Mouse (Mus musculus) heart, adult 2 months (tissue): ENCODE data around the gene Ano2. TPM values are rescaled to one million over a fixed set of nuclear protein-coding genes. Genes with fewer than 3 reads are reported as not detected.

Experiments
- DNase-seq, 2 experiments: peaks; one replicate each; pipeline ENCODE4 v3.0.0; 2021
- H3K27ac ChIP-seq: fragments of 200-600 bp; 2 replicates; pipeline ENCODE4 v1.8.1; 2022
- H3K27me3 ChIP-seq: fragments of 200-500 bp; 2 replicates; pipeline ENCODE4 v1.6.1; 2012; ENCODE audit warnings: mild to moderate bottlenecking, low read length, inconsistent platforms, mixed read lengths; ENCODE audit not compliant: control insufficient read depth, insufficient read depth
- H3K36me3 ChIP-seq: fragments of 200-500 bp; 2 replicates; pipeline ENCODE4 v1.6.1; 2012; ENCODE audit warnings: low read length, inconsistent platforms; ENCODE audit not compliant: control insufficient read depth, insufficient read depth
- H3K4me1 ChIP-seq: fragments of 200-500 bp; 2 replicates; pipeline ENCODE4 v1.6.1; 2011; ENCODE audit warnings: low read length; ENCODE audit not compliant: control insufficient read depth, insufficient read depth
- H3K4me3 ChIP-seq: fragments of 200-600 bp; 2 replicates; pipeline ENCODE4 v1.8.1; 2022
- H3K79me2 ChIP-seq: fragments of 200-500 bp; replicated peaks from 2 replicates; pipeline ENCODE4 v1.6.1; 2012; ENCODE audit warnings: mild to moderate bottlenecking, inconsistent platforms, low read length, moderate library complexity, mixed read lengths; ENCODE audit not compliant: control insufficient read depth, insufficient read depth
- H3K9ac ChIP-seq: fragments of 200-500 bp; 2 replicates; pipeline ENCODE4 v1.6.1; 2012; ENCODE audit warnings: low read depth, mild to moderate bottlenecking, control low read depth, inconsistent platforms, low read length, mixed read lengths
- CTCF ChIP-seq: fragments of 200-600 bp; IDR thresholded peaks from 2 replicates; pipeline ENCODE4 v1.8.1; 2022; ENCODE audit warnings: antibody characterized with exemption, mild to moderate bottlenecking, moderate library complexity
- EP300 ChIP-seq: fragments of 200-500 bp; IDR thresholded peaks from 2 replicates; pipeline ENCODE4 v1.6.1; 2011; ENCODE audit warnings: low read depth, low read length, control low read depth; ENCODE audit not compliant: insufficient read depth
- POLR2A ChIP-seq: fragments of 200-500 bp; IDR thresholded peaks from 2 replicates; pipeline ENCODE4 v1.6.1; 2011; ENCODE audit warnings: mild to moderate bottlenecking, low read depth, low read length, control low read depth; ENCODE audit not compliant: insufficient read depth
- WGBS: fragments of 180-500 bp; shearing (Covaris S2); methylation state at CpG from one replicate; pipeline ENCODE4 v1.1.7; 2018; 5-methylcytosine and 5-hydroxymethylcytosine counted together
- intact Hi-C: fragments of 180-260 bp; cut with DNase I; formaldehyde crosslinking; loops from one replicate; pipeline ENCODE4 v1.15.1; 2025
- polyA plus RNA-seq: library from polyadenylated mRNA; depleted of rRNA; stranded (reverse); fragments of >200 nt; gene quantifications from 2 replicates; pipeline ENCODE4 v1.2.3, GENCODE M21; 2012
- total RNA-seq, 2 experiments: library from RNA; stranded (reverse); gene quantifications; 2 replicates each; pipeline ENCODE4 v1.2.3; 2021

Gene Ano2
- total and polyA plus RNA-seq, 3 experiments: 0.08 to 0.30 TPM; not detected in 1

- no peak overlapping the region for H3K9ac ChIP-seq
These were observed 311.6 kb downstream of the Ano2 start for GRCm38 (mm10) chr6:126001797-126002196.

GRCm38 (mm10) chr6:126003002-126003742, 313.0 kb downstream of the Ano2 start:
- intact Hi-C loops: no loop called here
- peak in 1 of 2 experiments; percentile 5 for DNase-seq
- WGBS: 44% methylated on average over 4 of the region's 4 CpGs
- H3K4me1 ChIP-seq: peaks cover under 1% of the 10 kb centered on the region; the same call in 1 of the 2 replicates
- H3K27me3 ChIP-seq: no peaks in the 10 kb centered on the region
- H3K4me3 ChIP-seq: no peak overlapping the region
- H3K9ac ChIP-seq: no peak overlapping the region
- TF ChIP-seq POLR2A (no peak), CTCF (no peak)
- no peak overlapping the region for H3K27ac ChIP-seq
- H3K36me3 ChIP-seq: no peaks in the 10 kb centered on the region
- no peaks in the 10 kb centered on the region for H3K79me2 ChIP-seq

More at GRCm38 (mm10) chr6:126001797-126002196, 311.6 kb downstream of the Ano2 start:
- no peak overlapping the region for H3K27ac ChIP-seq
- intact Hi-C loops: no loop called here
- WGBS: 39% methylated on average over 2 of the region's 2 CpGs
- H3K4me3 ChIP-seq: no peak overlapping the region
- no peaks in the 10 kb centered on the region for H3K27me3 ChIP-seq
- no peaks in the 10 kb centered on the region for H3K36me3 ChIP-seq
- no peak for TF ChIP-seq EP300
- TF ChIP-seq CTCF: no peak
- TF ChIP-seq POLR2A: no peak
- H3K79me2 ChIP-seq: no peaks in the 10 kb centered on the region
- no peak for DNase-seq
- no peaks in the 10 kb centered on the region; the same call in 1 of the 2 replicates for H3K4me1 ChIP-seq

GRCm38 (mm10) chr6:126006647-126007046, 316.4 kb downstream of the Ano2 start:
- Histone ChIP-seq H3K27ac (no peak overlapping the region), H3K4me1 (peaks cover 9% of the 10 kb centered on the region), H3K36me3 (peaks cover 2% of the 10 kb centered on the region), H3K27me3 (no peaks in the 10 kb centered on the region), H3K9ac (no peak overlapping the region), H3K4me3 (no peak overlapping the region), H3K79me2 (no peaks in the 10 kb centered on the region)
- TF ChIP-seq CTCF: no peak
- TF ChIP-seq POLR2A: no peak
- TF ChIP-seq EP300: no peak
- DNase-seq: no peak
- 80% methylated on average over 6 of the region's 6 CpGs for WGBS
- intact Hi-C loops: no loop called here

GRCm38 (mm10) chr6:126009083-126009482, 318.9 kb downstream of the Ano2 start:
- H3K9ac ChIP-seq: no peak overlapping the region
- H3K27ac ChIP-seq: peak overlapping the region; percentile 71
- no peaks in the 10 kb centered on the region for H3K27me3 ChIP-seq
- H3K4me1 ChIP-seq: peaks cover 9% of the 10 kb centered on the region
- TF ChIP-seq CTCF (no peak), EP300 (no peak), POLR2A (no peak)
- DNase-seq: peak; percentile 14 to 29
- no peaks in the 10 kb centered on the region for H3K79me2 ChIP-seq
- intact Hi-C loops: no loop called here
- no peak overlapping the region for H3K4me3 ChIP-seq
- 30% methylated on average over 3 of the region's 3 CpGs for WGBS
- peaks cover 2% of the 10 kb centered on the region for H3K36me3 ChIP-seq

GRCm38 (mm10) chr6:126016991-126017390, 326.8 kb downstream of the Ano2 start:
- intact Hi-C loops: no loop called here
- WGBS: 44% methylated on average over 2 of the region's 2 CpGs
- no peak overlapping the region for H3K4me3 ChIP-seq

GRCm38 (mm10) chr6:126018411-126018810, 328.2 kb downstream of the Ano2 start:
- H3K27me3 ChIP-seq: no peaks in the 10 kb centered on the region
- peaks cover 5% of the 10 kb centered on the region; the same call in 1 of the 2 replicates for H3K4me1 ChIP-seq
- intact Hi-C loops: no loop called here
- H3K36me3 ChIP-seq: no peaks in the 10 kb centered on the region
- no peak overlapping the region for H3K9ac ChIP-seq
- H3K79me2 ChIP-seq: no peaks in the 10 kb centered on the region
- no peak for TF ChIP-seq EP300
- no peak for TF ChIP-seq CTCF
- TF ChIP-seq POLR2A: no peak
- no peak for DNase-seq
- 58% methylated on average over 1 of the region's 1 CpGs for WGBS
- H3K27ac ChIP-seq: no peak overlapping the region
- no peak overlapping the region for H3K4me3 ChIP-seq

More at GRCm38 (mm10) chr6:126016991-126017390, 326.8 kb downstream of the Ano2 start:
- Histone ChIP-seq H3K9ac (no peak overlapping the region), H3K79me2 (no peaks in the 10 kb centered on the region), H3K4me1 (peaks cover 5% of the 10 kb centered on the region; the same call in 1 of the 2 replicates), H3K27me3 (no peaks in the 10 kb centered on the region), H3K36me3 (no peaks in the 10 kb centered on the region), H3K27ac (no peak overlapping the region)
- no peak for TF ChIP-seq EP300
- peak; percentile 48 for TF ChIP-seq CTCF
- TF ChIP-seq POLR2A: no peak
- no peak for DNase-seq
